Mouse (Mus musculus): Measurements from ENCODE around the gene Socs7. TPM values are rescaled to one million over a fixed set of nuclear protein-coding genes. Genes with fewer than 3 reads are reported as not detected.

Gene Socs7
- polyA plus RNA-seq, 1 experiment = 13.5 TPM

- TF ChIP-seq POLR2A (IDR thresholded peaks at IDR 0.05; ENCODE audit: low read depth, low read length) = no peak
- no peak for TF ChIP-seq CTCF (conservative IDR thresholded peaks at IDR 0.05; ENCODE audit: insufficient read depth, insufficient read length, low read depth, low read length)
- no peaks in the 10 kb centered on the region for H3K27me3 ChIP-seq (replicated peaks; ENCODE audit: control insufficient read depth, insufficient read depth, low read length)
- no peak for DNase-seq
- H3K27ac ChIP-seq (ENCODE audit: insufficient read depth, low read depth, low read length) = no peak overlapping the region
- 90% methylated on average over 3 of the region's 3 CpGs for WGBS
- H3K4me3 ChIP-seq (ENCODE audit: insufficient read depth, low read depth, low read length) = no peak overlapping the region
- H3K36me3 ChIP-seq (ENCODE audit: control insufficient read depth, insufficient read depth, low read length) = no peaks in the 10 kb centered on the region
- H3K4me1 ChIP-seq (ENCODE audit: control insufficient read depth, insufficient read depth, low read length) = peaks cover 14% of the 10 kb centered on the region
Observed at GRCm38 (mm10) chr11:97407456-97407855, 45.1 kb downstream of the Socs7 start.

DNA sequence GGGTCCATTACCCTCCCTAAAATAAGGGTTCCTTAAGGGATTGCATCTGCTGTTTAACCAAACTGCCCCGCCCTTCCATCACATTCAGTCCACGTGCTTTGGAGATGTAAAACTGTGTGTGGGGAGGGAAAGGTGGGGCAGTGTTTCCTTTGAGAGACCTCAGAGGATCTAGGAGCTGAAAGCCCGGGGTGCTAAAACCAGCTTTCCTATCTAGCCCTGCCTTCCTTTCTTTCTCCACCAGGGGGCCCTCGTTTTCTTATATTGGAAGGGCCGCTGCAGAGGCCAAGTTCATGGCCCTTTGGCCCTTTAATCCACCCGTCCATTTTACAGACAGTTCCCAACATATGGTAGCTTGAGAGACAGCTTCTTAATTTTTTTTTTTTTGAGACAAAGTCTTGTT lies 45.8 kb downstream of the Socs7 start:
- no peak overlapping the region for H3K4me3 ChIP-seq (ENCODE audit: insufficient read depth, low read depth, low read length)
- WGBS = 5% methylated on average over 6 of the region's 6 CpGs
- TF ChIP-seq POLR2A (IDR thresholded peaks at IDR 0.05; ENCODE audit: low read depth, low read length) (no peak), CTCF (conservative IDR thresholded peaks at IDR 0.05; ENCODE audit: insufficient read depth, insufficient read length, low read depth, low read length) (peak; percentile 67)
- DNase-seq = peak; percentile 85
- peaks cover 14% of the 10 kb centered on the region for H3K4me1 ChIP-seq (ENCODE audit: control insufficient read depth, insufficient read depth, low read length)
- H3K27me3 ChIP-seq (replicated peaks; ENCODE audit: control insufficient read depth, insufficient read depth, low read length) = no peaks in the 10 kb centered on the region
- no peak overlapping the region for H3K27ac ChIP-seq (ENCODE audit: insufficient read depth, low read depth, low read length)
- no peaks in the 10 kb centered on the region for H3K36me3 ChIP-seq (ENCODE audit: control insufficient read depth, insufficient read depth, low read length)

GRCm38 (mm10) chr11:97410958-97411357 lies 48.6 kb downstream of the Socs7 start:
- Histone ChIP-seq H3K4me3 (ENCODE audit: insufficient read depth, low read depth, low read length) (no peak overlapping the region), H3K27ac (ENCODE audit: insufficient read depth, low read depth, low read length) (no peak overlapping the region), H3K4me1 (ENCODE audit: control insufficient read depth, insufficient read depth, low read length) (peaks cover 3% of the 10 kb centered on the region; the same call in 1 of the 2 replicates), H3K27me3 (replicated peaks; ENCODE audit: control insufficient read depth, insufficient read depth, low read length) (no peaks in the 10 kb centered on the region), H3K36me3 (ENCODE audit: control insufficient read depth, insufficient read depth, low read length) (no peaks in the 10 kb centered on the region)
- TF ChIP-seq POLR2A (IDR thresholded peaks at IDR 0.05; ENCODE audit: low read depth, low read length) = no peak
- no peak for TF ChIP-seq CTCF (conservative IDR thresholded peaks at IDR 0.05; ENCODE audit: insufficient read depth, insufficient read length, low read depth, low read length)
- DNase-seq = no peak
- WGBS = 92% methylated on average over 4 of the region's 4 CpGs

DNA sequence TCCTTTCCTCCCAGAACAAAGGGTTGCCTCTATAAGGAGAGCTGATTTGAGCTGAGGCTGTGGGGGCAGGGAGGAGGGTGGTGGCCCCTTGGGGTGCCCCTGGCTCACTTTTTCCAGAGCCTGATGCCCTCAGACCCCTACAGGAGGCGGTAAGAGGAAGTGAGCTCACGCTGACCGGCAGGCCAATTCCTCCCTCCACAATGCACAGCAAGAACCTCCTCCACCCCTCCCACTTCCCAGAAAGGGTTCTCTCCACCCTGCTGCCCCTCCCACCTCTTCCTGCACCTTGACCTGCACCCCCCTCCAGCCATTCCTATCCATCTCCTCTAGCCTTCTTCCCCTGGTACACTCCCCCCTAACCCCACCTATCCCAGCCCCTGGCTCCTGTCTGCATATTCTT lies 49.8 kb downstream of the Socs7 start:
- Histone ChIP-seq H3K27ac (ENCODE audit: insufficient read depth, low read depth, low read length) (no peak overlapping the region), H3K36me3 (ENCODE audit: control insufficient read depth, insufficient read depth, low read length) (no peaks in the 10 kb centered on the region), H3K27me3 (replicated peaks; ENCODE audit: control insufficient read depth, insufficient read depth, low read length) (no peaks in the 10 kb centered on the region), H3K4me3 (ENCODE audit: insufficient read depth, low read depth, low read length) (no peak overlapping the region), H3K4me1 (ENCODE audit: control insufficient read depth, insufficient read depth, low read length) (peaks cover 3% of the 10 kb centered on the region; the same call in 1 of the 2 replicates)
- TF ChIP-seq CTCF (conservative IDR thresholded peaks at IDR 0.05; ENCODE audit: insufficient read depth, insufficient read length, low read depth, low read length) (no peak), POLR2A (IDR thresholded peaks at IDR 0.05; ENCODE audit: low read depth, low read length) (no peak)
- WGBS = 45% methylated on average over 3 of the region's 3 CpGs
- DNase-seq = peak; percentile 49

DNA sequence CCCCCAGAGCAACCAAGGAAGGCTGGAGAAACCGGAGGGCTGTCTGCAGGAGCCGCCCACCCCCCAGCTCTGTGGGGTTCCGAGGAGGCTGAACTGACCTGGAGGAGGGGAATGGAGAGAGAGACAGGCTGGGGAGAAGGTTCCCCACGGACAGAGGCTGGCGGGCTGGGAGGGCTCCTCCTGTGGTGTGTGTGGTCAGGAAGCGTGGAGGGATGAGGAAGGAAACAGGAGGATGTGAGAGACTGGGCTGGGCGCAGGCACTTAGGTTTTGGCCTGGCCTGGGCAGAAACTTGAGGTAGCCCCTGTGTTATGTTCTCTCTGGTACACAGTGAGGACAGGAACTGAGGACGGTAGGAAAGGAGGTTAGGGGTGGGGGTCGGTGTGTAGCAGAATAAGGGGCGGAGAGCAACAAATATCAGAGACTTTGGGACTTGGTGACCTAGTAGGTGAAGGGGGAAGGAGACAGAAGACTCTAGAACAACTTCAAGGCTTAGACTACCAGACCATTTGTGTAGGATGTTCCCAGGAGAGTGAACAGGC lies 50.5 kb downstream of the Socs7 start:
- Histone ChIP-seq H3K27ac (ENCODE audit: insufficient read depth, low read depth, low read length) (no peak overlapping the region), H3K36me3 (ENCODE audit: control insufficient read depth, insufficient read depth, low read length) (no peaks in the 10 kb centered on the region), H3K4me1 (ENCODE audit: control insufficient read depth, insufficient read depth, low read length) (peaks cover 3% of the 10 kb centered on the region; the same call in 1 of the 2 replicates), H3K27me3 (replicated peaks; ENCODE audit: control insufficient read depth, insufficient read depth, low read length) (no peaks in the 10 kb centered on the region), H3K4me3 (ENCODE audit: insufficient read depth, low read depth, low read length) (no peak overlapping the region)
- DNase-seq = no peak
- TF ChIP-seq POLR2A (IDR thresholded peaks at IDR 0.05; ENCODE audit: low read depth, low read length) = no peak
- TF ChIP-seq CTCF (conservative IDR thresholded peaks at IDR 0.05; ENCODE audit: insufficient read depth, insufficient read length, low read depth, low read length) = no peak
- 63% methylated on average over 10 of the region's 10 CpGs for WGBS

DNA sequence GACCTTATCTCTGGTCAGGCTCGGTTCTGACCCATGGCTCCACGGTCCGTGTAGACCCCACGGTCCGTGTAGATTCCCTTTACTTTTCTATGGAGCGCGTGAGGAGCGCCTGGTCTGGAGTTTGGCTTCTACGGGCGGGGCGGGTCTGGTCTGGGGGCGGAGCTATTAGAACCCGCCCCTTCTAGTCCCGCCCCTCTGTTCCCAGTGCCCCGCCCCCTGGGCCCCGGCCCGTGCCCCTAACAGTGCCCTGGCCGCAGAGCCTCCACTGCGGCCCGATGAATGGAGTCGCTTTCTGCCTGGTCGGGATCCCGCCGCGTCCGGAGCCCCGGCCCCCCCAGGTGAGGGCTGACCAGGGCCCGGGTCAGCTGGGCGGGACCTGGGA lies 53.0 kb downstream of the Socs7 start, which contains the start of gene Arhgap23:
Gene Arhgap23 (plus strand): TSS at position 204 of the 382 bp plus-strand sequence.
- TF ChIP-seq POLR2A (IDR thresholded peaks at IDR 0.05; ENCODE audit: low read depth, low read length) (no peak), CTCF (conservative IDR thresholded peaks at IDR 0.05; ENCODE audit: insufficient read depth, insufficient read length, low read depth, low read length) (no peak)
- Histone ChIP-seq H3K27me3 (replicated peaks; ENCODE audit: control insufficient read depth, insufficient read depth, low read length) (no peaks in the 10 kb centered on the region), H3K27ac (ENCODE audit: insufficient read depth, low read depth, low read length) (no peak within 1 kb of the TSS), H3K4me1 (ENCODE audit: control insufficient read depth, insufficient read depth, low read length) (peaks cover 3% of the 10 kb centered on the region; the same call in 1 of the 2 replicates), H3K4me3 (ENCODE audit: insufficient read depth, low read depth, low read length) (peak within 1 kb of the TSS; percentile 76), H3K36me3 (ENCODE audit: control insufficient read depth, insufficient read depth, low read length) (no peaks in the 10 kb centered on the region)
- peak; percentile 69 for DNase-seq
- under 1% methylated on average over 29 of the region's 29 CpGs for WGBS

DNA sequence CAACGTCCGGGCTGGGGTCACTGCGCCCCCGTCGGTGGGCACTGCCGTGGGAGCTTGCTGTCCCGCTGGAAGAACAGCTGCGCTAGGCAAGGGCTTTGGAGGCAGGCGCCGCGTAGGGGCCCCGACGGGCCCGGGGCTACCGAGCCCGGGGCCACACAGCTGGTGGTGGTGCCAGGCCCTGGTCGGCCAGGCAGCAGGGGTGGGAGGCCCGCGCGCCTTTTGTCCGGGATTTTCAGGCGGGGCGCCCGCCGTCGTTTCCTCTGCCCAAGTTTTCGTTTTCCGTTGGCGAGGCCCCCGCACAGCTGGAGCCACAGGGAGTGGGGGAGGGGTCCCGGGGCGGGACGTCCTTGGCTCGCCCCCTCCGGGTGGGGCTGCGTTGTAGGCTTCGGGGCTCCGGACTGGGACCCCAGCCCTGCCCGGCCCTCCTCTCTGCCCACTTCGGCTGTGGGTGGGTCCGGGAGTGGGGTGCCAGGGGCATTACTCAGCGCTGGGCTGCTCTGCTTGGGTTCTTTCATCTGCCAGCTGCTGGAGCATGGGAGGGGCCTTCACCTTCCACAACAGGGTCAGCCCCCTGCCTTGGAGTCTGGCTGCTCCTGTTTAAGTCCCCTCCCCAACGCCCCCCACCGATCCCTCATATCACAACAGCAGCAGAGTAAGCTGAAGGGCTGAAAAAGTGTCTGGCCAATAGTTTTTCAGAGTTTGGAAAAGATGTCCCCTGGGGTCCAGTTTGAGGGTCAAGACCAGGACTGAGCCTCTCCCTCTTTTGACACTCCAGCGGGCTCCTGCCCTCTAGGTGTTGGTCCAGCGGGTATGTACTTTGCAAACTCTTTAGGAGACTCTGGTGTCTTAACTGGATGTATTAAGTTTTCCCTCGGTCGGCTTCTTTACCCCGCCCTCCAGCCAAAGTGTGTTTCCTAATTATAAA lies 53.6 kb downstream of the Socs7 start:
- Histone ChIP-seq H3K4me1 (ENCODE audit: control insufficient read depth, insufficient read depth, low read length) (peaks cover 3% of the 10 kb centered on the region; the same call in 1 of the 2 replicates), H3K4me3 (ENCODE audit: insufficient read depth, low read depth, low read length) (peak overlapping the region; percentile 76), H3K36me3 (ENCODE audit: control insufficient read depth, insufficient read depth, low read length) (no peaks in the 10 kb centered on the region), H3K27me3 (replicated peaks; ENCODE audit: control insufficient read depth, insufficient read depth, low read length) (no peaks in the 10 kb centered on the region), H3K27ac (ENCODE audit: insufficient read depth, low read depth, low read length) (no peak overlapping the region)
- TF ChIP-seq POLR2A (IDR thresholded peaks at IDR 0.05; ENCODE audit: low read depth, low read length) (no peak), CTCF (conservative IDR thresholded peaks at IDR 0.05; ENCODE audit: insufficient read depth, insufficient read length, low read depth, low read length) (no peak)
- DNase-seq = peak; percentile 33
- 4% methylated on average over 49 of the region's 49 CpGs for WGBS
